ENCODE assay signal across 17 mouse cellular contexts in the genomic region with DNA sequence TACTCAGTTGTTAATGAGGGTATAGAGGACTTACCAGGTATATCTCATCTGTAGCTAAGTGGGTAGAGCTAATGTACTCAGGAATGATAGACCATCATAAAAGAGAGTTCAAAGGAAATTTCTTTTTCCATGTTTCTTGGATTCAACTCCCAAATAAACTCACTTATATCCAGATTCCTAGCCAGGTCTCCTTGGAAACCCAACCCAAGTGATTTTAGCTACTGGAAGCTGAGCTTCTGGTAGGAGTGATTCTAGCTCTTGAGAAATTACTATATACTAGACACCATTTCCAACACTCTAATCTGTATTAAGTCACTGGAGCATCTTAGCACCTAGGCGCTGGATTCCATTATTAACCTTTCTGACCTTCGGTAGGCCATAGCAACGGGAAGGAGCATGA.
DNase-seq lines count a peak whose midpoint lies in the region; ATAC-seq and TF ChIP-seq lines count a peak whose summit lies in the region.
"Had no signal": no experiment of that assay in that cellular context is flagged by ENCODE, and none has a peak within 500 bp of the region (broad histone marks: within the 10 kb centered on the region; RNA-seq: fewer than 3 reads in every experiment).

No protein-coding gene starts in this region.

- H3K4me2 ChIP-seq in forebrain, postnatal 0 days (ENCODE audit: low read depth), result no peak overlapping the region
- no peak overlapping the region for H3K4me2 ChIP-seq in forebrain, embryonic 16.5 days (ENCODE audit: low read length)
- H3K4me2 ChIP-seq in hindbrain, embryonic 15.5 days, result no peak overlapping the region
- H3K4me2 ChIP-seq in hindbrain, embryonic 11.5 days (replicated peaks; ENCODE audit: low read depth, low read length), result no peak overlapping the region
- H3K4me2 ChIP-seq in midbrain, postnatal 0 days (ENCODE audit: low read depth, low read length, poor library complexity, severe bottlenecking), result no peak overlapping the region
- H3K4me2 ChIP-seq in midbrain, embryonic 15.5 days, result no peak overlapping the region
- no peak overlapping the region for H3K4me2 ChIP-seq in neural tube, embryonic 15.5 days
- H3K4me2 ChIP-seq: forebrain, embryonic 13.5 days had no signal

- H3K36me3 ChIP-seq in forebrain, postnatal 0 days (ENCODE audit: insufficient read depth), result no peaks in the 10 kb centered on the region
- H3K36me3 ChIP-seq in forebrain, embryonic 16.5 days (ENCODE audit: control insufficient read depth, insufficient read depth), result no peaks in the 10 kb centered on the region
- H3K36me3 ChIP-seq in hindbrain, embryonic 15.5 days, result no peaks in the 10 kb centered on the region
- no peaks in the 10 kb centered on the region for H3K36me3 ChIP-seq in hindbrain, embryonic 11.5 days (ENCODE audit: control insufficient read depth, insufficient read depth, low read length)
- H3K36me3 ChIP-seq in midbrain, postnatal 0 days (ENCODE audit: insufficient read depth, low read length), result no peaks in the 10 kb centered on the region
- no peaks in the 10 kb centered on the region for H3K36me3 ChIP-seq in midbrain, embryonic 15.5 days (replicated peaks)
- H3K36me3 ChIP-seq in neural tube, embryonic 15.5 days, result no peaks in the 10 kb centered on the region
- H3K36me3 ChIP-seq: embryonic facial prominence, embryonic 10.5 days had no signal

- H3K9me3 ChIP-seq in forebrain, postnatal 0 days (ENCODE audit: low read length), result no peaks in the 10 kb centered on the region
- H3K9me3 ChIP-seq in forebrain, embryonic 16.5 days (ENCODE audit: control insufficient read depth, low read length), result no peaks in the 10 kb centered on the region
- no peaks in the 10 kb centered on the region for H3K9me3 ChIP-seq in hindbrain, embryonic 15.5 days
- no peaks in the 10 kb centered on the region for H3K9me3 ChIP-seq in hindbrain, embryonic 11.5 days (ENCODE audit: control insufficient read depth, low read length)
- no peaks in the 10 kb centered on the region for H3K9me3 ChIP-seq in midbrain, postnatal 0 days (ENCODE audit: low read length)
- H3K9me3 ChIP-seq in midbrain, embryonic 15.5 days, result no peaks in the 10 kb centered on the region
- no peaks in the 10 kb centered on the region for H3K9me3 ChIP-seq in neural tube, embryonic 15.5 days (replicated peaks)
- H3K9me3 ChIP-seq: embryonic facial prominence, embryonic 10.5 days; forebrain, embryonic 13.5 days had no signal

- no peak overlapping the region for H3K9ac ChIP-seq in forebrain, postnatal 0 days
- no peak overlapping the region for H3K9ac ChIP-seq in forebrain, embryonic 16.5 days (replicated peaks; ENCODE audit: low read depth, low read length)
- H3K9ac ChIP-seq in hindbrain, embryonic 15.5 days, result no peak overlapping the region
- no peak overlapping the region for H3K9ac ChIP-seq in hindbrain, embryonic 11.5 days (ENCODE audit: low read depth, low read length)
- H3K9ac ChIP-seq in midbrain, postnatal 0 days (replicated peaks; ENCODE audit: low read length, poor library complexity, severe bottlenecking), result no peak overlapping the region
- H3K9ac ChIP-seq in midbrain, embryonic 15.5 days, result no peak overlapping the region
- no peak overlapping the region for H3K9ac ChIP-seq in neural tube, embryonic 15.5 days (replicated peaks)
- H3K9ac ChIP-seq: forebrain, embryonic 13.5 days had no signal

- ATAC-seq in forebrain, postnatal 0 days, result no peak
- no peak for ATAC-seq in forebrain, embryonic 16.5 days
- no peak for ATAC-seq in hindbrain, embryonic 15.5 days (ENCODE audit: low FRiP score, low read depth)
- no peak for ATAC-seq in hindbrain, embryonic 11.5 days (ENCODE audit: low FRiP score)
- ATAC-seq in midbrain, postnatal 0 days (ENCODE audit: low FRiP score), result no peak
- ATAC-seq in midbrain, embryonic 15.5 days (replicated peaks), result no peak
- no peak for ATAC-seq in neural tube, embryonic 15.5 days (ENCODE audit: low FRiP score)
- ATAC-seq: forebrain, embryonic 13.5 days; hindbrain, postnatal 0 days had no signal

- TF ChIP-seq CTCF in forebrain, postnatal 0 days (IDR thresholded peaks at IDR 0.05; ENCODE audit: low read depth), result no peak
- TF ChIP-seq CTCF in midbrain, postnatal 0 days (IDR thresholded peaks at IDR 0.05), result no peak

- WGBS in forebrain, postnatal 0 days, result 80% methylated on average over 3 of the region's 3 CpGs
- WGBS in forebrain, embryonic 16.5 days, result 76% methylated on average over 3 of the region's 3 CpGs
- 52% methylated on average over 3 of the region's 3 CpGs for WGBS in hindbrain, embryonic 15.5 days
- 65% methylated on average over 3 of the region's 3 CpGs for WGBS in hindbrain, embryonic 11.5 days
- 42% methylated on average over 3 of the region's 3 CpGs for WGBS in midbrain, postnatal 0 days
- WGBS in midbrain, embryonic 15.5 days, result 45% methylated on average over 3 of the region's 3 CpGs
- 68% methylated on average over 3 of the region's 3 CpGs for WGBS in neural tube, embryonic 15.5 days

- H3K4me1 ChIP-seq in forebrain, postnatal 0 days (ENCODE audit: insufficient read depth), result peaks cover 20% of the 10 kb centered on the region
- peaks cover 11% of the 10 kb centered on the region for H3K4me1 ChIP-seq in forebrain, embryonic 16.5 days (replicated peaks; ENCODE audit: control insufficient read depth, insufficient read depth, low read length)
- peaks cover 24% of the 10 kb centered on the region for H3K4me1 ChIP-seq in hindbrain, embryonic 15.5 days (replicated peaks)
- H3K4me1 ChIP-seq in hindbrain, embryonic 11.5 days (replicated peaks; ENCODE audit: control insufficient read depth, insufficient read depth, low read length), result no peaks in the 10 kb centered on the region
- peaks cover 4% of the 10 kb centered on the region; the same call in 1 of the 2 replicates for H3K4me1 ChIP-seq in midbrain, postnatal 0 days (ENCODE audit: insufficient read depth, low read length)
- H3K4me1 ChIP-seq in midbrain, embryonic 15.5 days, result 0 out of 2 replicates have a peak, but pooled peaks cover 5% of the 10 kb centered on the region
- H3K4me1 ChIP-seq in neural tube, embryonic 15.5 days, result peaks cover 36% of the 10 kb centered on the region
- H3K4me1 ChIP-seq: embryonic facial prominence, embryonic 10.5 days had no signal

- 0 out of 2 replicates have a peak overlapping the region, but pooled peaks have one; percentile 0 for H3K27ac ChIP-seq in forebrain, postnatal 0 days (ENCODE audit: low read depth, low read length)
- H3K27ac ChIP-seq in forebrain, embryonic 16.5 days (ENCODE audit: low read length), result no peak overlapping the region
- peak overlapping the region; percentile 53; the same call in 1 of the 2 replicates for H3K27ac ChIP-seq in hindbrain, embryonic 15.5 days (replicated peaks)
- H3K27ac ChIP-seq in hindbrain, embryonic 11.5 days (ENCODE audit: low read depth, low read length), result no peak overlapping the region
- H3K27ac ChIP-seq in midbrain, postnatal 0 days (ENCODE audit: low read depth, low read length), result 0 out of 2 replicates have a peak overlapping the region, but pooled peaks have one; percentile 18
- no peak overlapping the region for H3K27ac ChIP-seq in midbrain, embryonic 15.5 days
- H3K27ac ChIP-seq in neural tube, embryonic 15.5 days (replicated peaks), result peak overlapping the region; percentile 77
- H3K27ac ChIP-seq: embryonic facial prominence, embryonic 10.5 days; forebrain, embryonic 13.5 days had no signal

- H3K27me3 ChIP-seq in forebrain, postnatal 0 days (ENCODE audit: insufficient read depth, low read length), result no peaks in the 10 kb centered on the region
- H3K27me3 ChIP-seq in forebrain, embryonic 16.5 days (replicated peaks; ENCODE audit: control insufficient read depth, insufficient read depth, low read length), result no peaks in the 10 kb centered on the region
- H3K27me3 ChIP-seq in hindbrain, embryonic 15.5 days, result no peaks in the 10 kb centered on the region
- no peaks in the 10 kb centered on the region for H3K27me3 ChIP-seq in hindbrain, embryonic 11.5 days (ENCODE audit: control insufficient read depth, insufficient read depth, low read length)
- no peaks in the 10 kb centered on the region for H3K27me3 ChIP-seq in midbrain, postnatal 0 days (ENCODE audit: insufficient read depth, low read length)
- no peaks in the 10 kb centered on the region for H3K27me3 ChIP-seq in midbrain, embryonic 15.5 days (replicated peaks)
- H3K27me3 ChIP-seq in neural tube, embryonic 15.5 days (replicated peaks), result no peaks in the 10 kb centered on the region
- H3K27me3 ChIP-seq: CH12.LX; forebrain, embryonic 13.5 days had no signal

- H3K4me3 ChIP-seq in forebrain, postnatal 0 days (ENCODE audit: low read depth, low read length), result no peak overlapping the region
- H3K4me3 ChIP-seq in forebrain, embryonic 16.5 days (replicated peaks; ENCODE audit: low read length), result no peak overlapping the region
- no peak overlapping the region for H3K4me3 ChIP-seq in hindbrain, embryonic 15.5 days
- no peak overlapping the region for H3K4me3 ChIP-seq in hindbrain, embryonic 11.5 days (ENCODE audit: low read depth, low read length)
- H3K4me3 ChIP-seq in midbrain, postnatal 0 days (ENCODE audit: low read depth, low read length), result no peak overlapping the region
- H3K4me3 ChIP-seq in midbrain, embryonic 15.5 days, result no peak overlapping the region
- H3K4me3 ChIP-seq in neural tube, embryonic 15.5 days (replicated peaks), result no peak overlapping the region
- H3K4me3 ChIP-seq: embryonic facial prominence, embryonic 10.5 days; forebrain, embryonic 13.5 days had no signal

- DNase-seq in forebrain, postnatal 0 days, result no peak
- no peak for DNase-seq in hindbrain, embryonic 11.5 days (ENCODE audit: low spot score)
- DNase-seq in midbrain, postnatal 0 days (ENCODE audit: low spot score), result no peak
- DNase-seq: adrenal gland, adult 2 months; adrenal gland, postnatal 25 days; cerebellum, adult 2 months; cerebellum, postnatal 10 days; heart, postnatal 10 days; kidney, adult 11 months had no signal

Comparison
In these comparisons a context has a peak if more than half of its experiments do, and no peak if none do; other contexts are left out.
1. H3K27ac ChIP-seq: peak in forebrain, postnatal 0 days (single experiment), hindbrain, embryonic 15.5 days (single experiment), midbrain, postnatal 0 days (single experiment) and neural tube, embryonic 15.5 days (single experiment); none in forebrain, embryonic 16.5 days (single experiment), hindbrain, embryonic 11.5 days (single experiment) and midbrain, embryonic 15.5 days (single experiment).